Mouse (Mus musculus) c-Kit-positive CD71-positive TER-119-negative erythroid progenitor cells, embryonic 14.5 days (primary cell): ENCODE data around the gene Ddr2.

Source experiments
- DNase-seq: peaks from one replicate; pipeline ENCODE4 v3.0.0-alpha.2; 2013; ENCODE audit warnings: low read depth

Ddr2 gene

GRCm38 (mm10) chr1:170110516-170111332, at the start of gene Ddr2:
TSS of gene Ddr2 (minus strand) at chr1:170110762.
- no peak for DNase-seq

DNA sequence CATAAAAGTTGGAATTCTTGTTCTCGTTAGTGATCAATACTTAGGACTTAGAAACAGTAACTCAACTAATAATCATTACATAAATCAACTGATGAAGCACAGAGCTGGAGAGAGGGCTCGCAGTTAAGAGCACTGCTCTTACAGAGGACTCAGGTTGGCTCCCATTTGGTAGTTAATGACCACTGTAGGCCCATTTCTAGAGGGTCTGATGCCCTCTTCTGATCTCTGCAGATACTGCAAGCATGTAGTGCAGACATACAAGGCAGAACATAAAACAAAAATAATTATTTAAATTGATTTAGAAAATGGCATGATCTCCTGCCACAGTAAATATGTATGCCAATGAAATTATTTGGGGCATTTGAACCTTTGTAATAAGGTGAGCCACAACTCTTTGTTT, 49.1 kb upstream of the Ddr2 start:
- no peak for DNase-seq

DNA sequence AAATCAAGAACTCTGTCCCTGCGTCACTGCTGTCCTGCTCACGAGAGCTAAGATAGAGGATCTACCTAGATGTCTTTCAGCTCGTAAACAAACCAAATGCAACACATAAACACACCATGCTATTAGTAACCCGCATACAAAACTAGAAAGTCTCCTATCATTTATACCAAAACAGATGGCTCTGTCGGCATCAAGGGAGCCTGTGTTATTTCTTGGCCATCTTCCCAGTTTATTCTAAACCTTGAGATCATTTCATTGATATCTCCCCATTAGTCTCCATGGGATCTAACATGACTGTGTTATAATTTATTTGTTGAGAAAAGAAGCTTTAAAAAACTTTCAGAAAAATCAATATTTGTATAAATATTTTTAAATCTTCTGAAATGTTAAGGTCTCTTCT, 45.2 kb upstream of the Ddr2 start:
- no peak for DNase-seq

DNA sequence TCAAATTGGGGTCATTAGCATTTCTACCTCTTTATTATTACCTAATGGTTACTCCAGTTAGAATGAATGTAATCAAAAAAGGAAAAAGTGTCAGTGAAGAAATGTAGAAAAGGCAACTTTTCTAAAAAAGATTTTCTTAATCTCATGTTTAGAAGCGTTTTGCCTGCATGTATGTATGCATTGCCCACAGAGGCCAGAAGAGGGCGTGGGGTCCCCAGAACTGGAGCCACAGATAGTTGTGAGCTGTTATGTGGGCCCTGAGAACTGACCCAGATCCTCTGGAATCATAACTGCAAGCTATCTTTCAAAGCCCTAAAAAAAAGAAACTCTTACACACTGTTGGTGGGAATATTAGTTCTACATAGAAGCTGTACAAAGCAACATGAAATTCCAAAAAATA, 44.7 kb upstream of the Ddr2 start:
- DNase-seq: no peak

DNA sequence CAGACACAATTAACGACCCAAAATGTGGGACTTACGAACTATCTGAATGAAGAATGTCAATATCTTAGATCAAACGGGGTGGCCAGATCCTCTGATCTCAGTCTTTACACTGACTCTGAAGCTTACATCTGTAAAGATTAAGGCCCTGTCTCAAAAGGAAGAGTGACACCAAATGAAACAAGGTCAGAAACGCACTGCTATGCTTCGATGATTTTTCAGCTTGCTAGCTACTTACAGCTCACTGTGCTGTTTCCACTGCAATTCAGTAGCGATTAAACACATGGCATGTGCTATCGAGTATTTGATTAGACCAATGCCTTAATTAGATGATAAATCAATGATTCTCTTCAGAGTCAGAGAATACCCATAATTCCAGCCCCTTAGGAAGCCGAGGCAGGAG, 43.4 kb upstream of the Ddr2 start:
- no peak for DNase-seq

GRCm38 (mm10) chr1:170152552-170152951, 42.0 kb upstream of the Ddr2 start:
- DNase-seq: no peak

DNA sequence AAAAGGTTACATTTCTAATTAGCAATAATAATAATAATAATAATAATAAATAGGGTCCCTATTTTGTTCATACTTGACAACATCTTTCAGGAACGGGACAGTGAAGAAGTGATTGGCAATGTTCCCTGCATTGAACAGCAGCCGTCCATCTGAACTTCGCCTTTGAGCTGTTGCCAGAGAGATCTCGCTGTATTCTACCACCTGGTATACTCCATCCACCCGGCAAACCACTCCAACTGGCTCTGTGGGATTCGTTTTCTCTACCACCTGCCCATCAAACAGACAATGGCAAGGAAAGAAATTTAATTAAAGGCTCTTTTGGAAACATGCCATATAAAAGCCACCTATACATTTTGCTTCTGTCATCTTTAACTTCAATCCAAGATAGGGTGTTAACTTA, 40.3 kb upstream of the Ddr2 start:
- no peak for DNase-seq

DNA sequence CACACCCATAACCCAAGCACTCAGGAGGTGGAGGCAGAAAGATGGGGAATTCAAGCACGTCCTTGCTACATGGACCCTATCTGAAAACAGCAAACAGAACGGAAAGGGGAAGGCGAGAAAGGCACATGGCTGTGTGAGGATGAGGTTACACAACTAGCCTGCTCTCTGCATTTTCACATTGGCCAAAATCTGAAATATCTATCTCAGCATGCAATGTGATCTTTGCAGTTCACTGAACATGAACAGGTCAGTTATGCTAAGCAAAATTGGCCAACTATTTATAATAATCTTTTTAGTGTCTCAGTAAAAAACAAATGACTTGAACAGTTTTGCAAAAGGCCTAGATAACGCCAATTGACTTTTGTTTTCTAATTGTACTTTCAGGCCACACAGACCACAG, 39.2 kb upstream of the Ddr2 start:
- DNase-seq: no peak

DNA sequence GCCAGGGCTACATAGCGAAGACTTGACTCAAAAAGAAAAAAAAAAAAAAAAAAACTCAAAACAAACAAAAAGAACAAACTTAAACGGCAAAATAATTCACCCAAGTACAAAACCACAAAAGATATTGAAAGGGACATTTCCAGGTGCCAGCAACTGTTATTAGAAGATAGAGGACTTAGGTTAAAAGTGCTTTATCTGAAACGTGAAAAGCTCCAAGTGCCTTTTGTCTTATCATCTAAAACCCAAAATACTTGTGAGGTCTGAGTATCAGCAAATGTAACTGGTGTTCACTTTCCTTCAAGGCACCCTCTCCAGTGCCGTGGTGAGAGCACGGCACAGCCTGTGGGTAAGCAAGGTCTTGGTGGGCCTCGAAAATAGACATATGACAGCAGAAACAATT, 38.0 kb upstream of the Ddr2 start:
- peak; percentile 41 for DNase-seq

- no peak for DNase-seq
Measured at GRCm38 (mm10) chr1:170147651-170148448, 37.3 kb upstream of the Ddr2 start.

GRCm38 (mm10) chr1:170145606-170146005, 35.0 kb upstream of the Ddr2 start:
- no peak for DNase-seq

GRCm38 (mm10) chr1:170142256-170142871, 31.8 kb upstream of the Ddr2 start:
- no peak for DNase-seq

DNA sequence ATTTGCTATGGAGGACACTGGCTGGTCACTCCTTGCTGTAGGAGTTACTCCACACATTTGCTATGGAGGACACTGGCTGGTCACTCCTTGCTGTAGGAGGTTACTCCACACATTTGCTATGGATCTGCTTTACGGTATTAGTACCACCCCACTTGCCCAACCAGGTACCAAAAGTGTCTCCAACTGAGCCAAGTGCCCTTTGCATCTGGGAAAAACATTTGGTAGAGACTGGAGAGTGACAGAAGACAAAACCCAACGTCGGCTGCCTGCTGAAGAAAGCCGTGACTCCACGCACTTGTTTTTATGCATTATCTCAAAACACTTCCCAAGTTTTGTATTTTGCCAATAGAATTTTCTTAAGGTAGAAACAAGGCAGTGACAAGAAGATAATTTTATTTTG, 31.1 kb upstream of the Ddr2 start:
- DNase-seq: no peak

- DNase-seq: peak; percentile 37
Measured at GRCm38 (mm10) chr1:170136351-170137009, 25.9 kb upstream of the Ddr2 start.

DNA sequence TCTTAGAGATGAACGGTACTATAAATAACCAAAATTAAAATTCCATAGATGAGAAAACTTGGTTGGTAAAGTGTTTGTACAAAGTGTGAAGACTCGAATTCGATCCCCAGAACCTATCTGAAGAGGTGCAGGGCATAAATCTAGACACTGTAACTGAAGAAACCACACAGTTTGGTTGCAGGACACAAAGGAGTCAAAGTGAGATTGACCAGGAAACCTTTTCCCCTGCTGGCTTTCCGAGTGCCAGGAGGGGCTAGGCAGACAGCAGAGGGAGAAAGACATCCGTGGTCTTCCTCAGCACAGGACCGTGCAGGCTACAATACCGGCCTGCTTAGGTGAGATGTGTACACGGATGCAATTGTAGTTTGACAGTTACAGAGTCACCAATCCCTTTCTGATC, 23.7 kb upstream of the Ddr2 start:
- no peak for DNase-seq

DNA sequence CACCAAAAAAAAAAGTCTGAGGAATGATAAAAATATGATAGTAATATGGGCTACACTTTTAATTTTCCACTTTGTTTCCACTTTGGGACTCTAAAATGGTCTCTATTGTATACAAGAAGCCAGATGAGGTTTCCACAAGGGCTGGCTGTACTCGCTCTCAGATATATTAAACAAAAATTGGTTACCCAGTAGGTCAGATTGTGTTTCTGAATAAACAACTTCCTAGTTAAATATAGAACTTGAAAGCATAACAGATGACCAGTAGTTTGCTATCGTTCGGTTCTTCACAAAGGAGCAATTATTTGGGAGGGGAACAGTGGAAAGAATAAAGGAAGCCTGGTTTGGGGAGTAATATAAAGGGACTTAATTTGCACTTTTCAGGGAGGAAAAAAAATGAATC, 20.4 kb upstream of the Ddr2 start:
- DNase-seq: no peak

- DNase-seq: no peak
Measured at GRCm38 (mm10) chr1:170124644-170125043, 14.1 kb upstream of the Ddr2 start.

DNA sequence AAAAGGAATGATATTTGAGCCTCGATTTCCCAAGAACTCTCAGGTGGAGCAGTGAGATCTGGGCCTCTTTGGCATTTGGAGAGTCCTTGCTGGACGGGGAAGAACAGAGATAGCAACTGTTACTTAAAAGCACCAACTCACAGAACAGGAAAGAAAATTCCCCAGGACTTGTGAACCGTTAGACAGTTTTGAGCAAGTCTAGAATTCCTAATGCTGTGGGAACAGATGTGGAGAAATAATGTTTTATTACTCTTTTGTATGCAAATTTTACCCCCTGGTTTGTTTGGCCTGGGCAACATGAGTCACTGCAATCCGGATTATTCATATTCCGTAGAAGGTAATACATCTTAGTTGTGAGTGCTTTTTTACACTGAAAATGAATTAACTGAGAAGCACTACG, 3.1 kb upstream of the Ddr2 start:
- DNase-seq: no peak

DNA sequence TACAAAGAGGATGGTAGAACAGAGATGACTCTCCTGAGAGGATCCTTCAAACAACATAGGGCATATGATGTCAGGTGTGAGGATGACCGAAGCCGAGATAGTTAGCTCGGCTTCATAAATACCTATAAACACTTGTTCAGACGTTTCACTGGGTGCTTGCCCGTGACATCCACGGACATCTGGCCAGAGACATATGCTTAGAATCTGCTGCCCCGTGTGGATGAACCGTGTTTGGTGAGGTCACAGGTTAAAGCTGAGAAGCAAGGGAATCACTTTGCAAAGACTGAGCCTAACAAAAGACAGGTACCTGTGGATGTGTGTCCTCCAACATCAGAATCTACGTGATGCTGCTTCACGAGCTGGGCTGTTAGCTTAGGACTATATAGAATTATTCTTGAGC, 1.7 kb upstream of the Ddr2 start:
- no peak for DNase-seq

- DNase-seq: no peak
Measured at GRCm38 (mm10) chr1:170111651-170112226, 1.2 kb upstream of the Ddr2 start.

DNA sequence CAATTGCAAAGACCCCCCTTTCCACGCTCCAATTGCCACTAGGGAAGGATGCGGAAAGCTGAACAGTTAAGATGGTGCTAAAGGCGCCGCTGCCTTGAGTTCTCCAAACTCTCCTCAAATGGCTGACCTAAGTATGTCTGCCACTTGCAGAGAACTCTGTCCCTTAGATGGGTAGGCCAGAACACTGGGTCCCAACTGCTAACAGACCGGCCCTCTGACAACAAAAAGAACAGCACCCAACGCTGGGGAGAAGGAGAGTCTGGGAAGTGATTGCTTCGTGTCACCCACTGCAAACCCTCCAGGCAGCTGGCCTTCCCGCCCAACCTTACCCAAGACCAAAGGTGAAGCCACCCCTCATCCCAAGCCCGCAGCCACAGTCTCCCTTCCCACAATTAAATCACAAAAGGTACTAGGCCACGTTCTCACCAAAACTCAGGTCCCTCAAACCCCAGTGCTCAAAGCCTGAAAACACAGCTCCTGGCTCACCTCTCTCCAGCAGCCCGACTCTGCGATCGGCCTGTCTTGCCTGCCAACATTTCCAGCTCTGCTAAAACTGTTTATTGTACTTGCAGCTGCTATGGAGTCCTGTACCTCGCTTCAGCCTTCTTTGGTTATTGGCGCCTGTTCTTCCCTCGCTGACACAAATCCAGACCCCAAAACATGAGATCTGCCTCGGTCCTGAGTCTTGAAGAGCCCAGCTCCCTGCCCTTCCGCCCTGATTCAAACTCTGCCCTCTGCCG, 616 bp downstream of the Ddr2 start:
- DNase-seq: no peak
